ENCODE assay signal across 10 mouse cellular contexts in the genomic region with DNA sequence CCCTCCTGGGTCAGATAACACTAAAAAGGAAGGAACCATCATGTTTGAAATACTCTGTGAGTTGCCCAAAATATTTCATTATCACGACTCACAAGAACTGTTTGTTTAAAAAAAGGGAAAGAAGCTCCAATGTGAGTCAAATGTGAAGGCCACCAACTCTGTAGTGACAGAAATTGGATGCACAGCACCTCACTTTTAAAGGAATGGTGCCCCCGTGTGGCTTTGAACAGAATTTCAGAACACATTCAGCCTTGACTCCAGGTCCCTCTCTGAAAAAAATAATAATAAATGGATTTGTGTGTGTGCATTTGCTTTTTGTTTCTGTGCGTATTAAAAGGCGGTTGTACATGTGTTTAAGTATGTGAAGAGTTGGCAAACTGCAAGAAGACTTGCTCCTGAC.
DNase-seq lines count a peak whose midpoint lies in the region; ATAC-seq lines count a peak whose summit lies in the region.
"Had no signal": no experiment of that assay in that cellular context is flagged by ENCODE, and none has a peak within 500 bp of the region (broad histone marks: within the 10 kb centered on the region; RNA-seq: fewer than 3 reads in every experiment).

No protein-coding gene starts in this region.

- H3K9me3 ChIP-seq in midbrain, embryonic 11.5 days (ENCODE audit: control insufficient read depth, low read length) = no peaks in the 10 kb centered on the region
- no peaks in the 10 kb centered on the region for H3K9me3 ChIP-seq in midbrain, embryonic 16.5 days (replicated peaks; ENCODE audit: control insufficient read depth, low read length, poor library complexity, severe bottlenecking)
- H3K9me3 ChIP-seq: embryonic facial prominence, embryonic 13.5 days; midbrain, embryonic 12.5 days had no signal

- no peak overlapping the region for H3K4me3 ChIP-seq in midbrain, embryonic 11.5 days (ENCODE audit: low read depth, low read length)
- no peak overlapping the region for H3K4me3 ChIP-seq in midbrain, embryonic 16.5 days (ENCODE audit: low read depth, low read length)
- H3K4me3 ChIP-seq: embryonic facial prominence, embryonic 13.5 days; midbrain, embryonic 12.5 days had no signal

- H3K27me3 ChIP-seq in midbrain, embryonic 11.5 days (ENCODE audit: control insufficient read depth, insufficient read depth, low read length) = no peaks in the 10 kb centered on the region
- H3K27me3 ChIP-seq in midbrain, embryonic 16.5 days (ENCODE audit: control insufficient read depth, insufficient read depth, low read depth, low read length) = no peaks in the 10 kb centered on the region
- H3K27me3 ChIP-seq: embryonic facial prominence, embryonic 13.5 days; midbrain, embryonic 12.5 days had no signal

- intact Hi-C loops in heart, postnatal 14 days (cut with DNase I) = loop anchor here (1.0 to 2.0 kb wide), 2 partner anchors 302 to 343 kb away; no protein-coding TSS in a partner anchor

- WGBS in midbrain, embryonic 11.5 days = 22% methylated on average over 4 of the region's 4 CpGs
- whole genome bisulfite sequencing in midbrain, embryonic 16.5 days = 19% methylated on average over 4 of the region's 4 CpGs

- no peak for ATAC-seq in midbrain, embryonic 11.5 days (ENCODE audit: low FRiP score)
- ATAC-seq in midbrain, embryonic 16.5 days = no peak
- ATAC-seq in megakaryocyte progenitor cell, adult 5-6 weeks (replicated peaks; ENCODE audit: poor library complexity) = peak; percentile 59

- H3K4me2 ChIP-seq in midbrain, embryonic 11.5 days = no peak overlapping the region
- no peak overlapping the region for H3K4me2 ChIP-seq in midbrain, embryonic 16.5 days (ENCODE audit: low read length)
- H3K4me2 ChIP-seq: embryonic facial prominence, embryonic 13.5 days; midbrain, embryonic 12.5 days had no signal

- no peaks in the 10 kb centered on the region for H3K36me3 ChIP-seq in midbrain, embryonic 11.5 days (ENCODE audit: control insufficient read depth, insufficient read depth, low read length)
- no peaks in the 10 kb centered on the region for H3K36me3 ChIP-seq in midbrain, embryonic 16.5 days (ENCODE audit: control insufficient read depth, insufficient read depth, low read length)
- H3K36me3 ChIP-seq: embryonic facial prominence, embryonic 13.5 days; midbrain, embryonic 12.5 days had no signal

- peak; percentile 94 for DNase-seq in midbrain, embryonic 11.5 days (ENCODE audit: low spot score, missing footprints)
- peak; percentile 51 to 90 for DNase-seq in adrenal gland, adult (ENCODE audit: inconsistent age in 2 of 2, low spot score in 1 of 2)
- peak; percentile 78 for DNase-seq in embryo, embryonic 11 days
- DNase-seq in heart, postnatal 14 days = peak; percentile 72 to 83
- peak; percentile 66 to 79 for DNase-seq in layer of hippocampus, postnatal 14 days (ENCODE audit: low spot score in 2 of 2)
- peak; percentile 36 to 68 for DNase-seq in spleen, postnatal 4 days (ENCODE audit: low spot score in 2 of 2)

- H3K9ac ChIP-seq in midbrain, embryonic 11.5 days (ENCODE audit: low read length) = no peak overlapping the region
- H3K9ac ChIP-seq in midbrain, embryonic 16.5 days (ENCODE audit: low read depth, low read length) = no peak overlapping the region
- H3K9ac ChIP-seq: embryonic facial prominence, embryonic 13.5 days; midbrain, embryonic 12.5 days had no signal

- no peak overlapping the region for H3K27ac ChIP-seq in midbrain, embryonic 11.5 days (ENCODE audit: low read depth, low read length)
- no peak overlapping the region for H3K27ac ChIP-seq in midbrain, embryonic 16.5 days (ENCODE audit: low read length)
- H3K27ac ChIP-seq: embryonic facial prominence, embryonic 13.5 days; midbrain, embryonic 12.5 days had no signal

- no peaks in the 10 kb centered on the region for H3K4me1 ChIP-seq in midbrain, embryonic 11.5 days (ENCODE audit: control insufficient read depth, insufficient read depth, low read length)
- peaks cover 6% of the 10 kb centered on the region; the same call in 1 of the 2 replicates for H3K4me1 ChIP-seq in midbrain, embryonic 16.5 days (ENCODE audit: control insufficient read depth, insufficient read depth, low read length)
